Mouse (Mus musculus) forelimb bud, embryonic 11.5 days (tissue): ENCODE measurements around the gene Kcnip1.

ENCODE experiments used
- DNase-seq: peaks from one replicate; pipeline ENCODE4 v3.0.0-alpha.2; 2012; ENCODE audit warnings: low read depth, low spot score

Gene Kcnip1

DNA sequence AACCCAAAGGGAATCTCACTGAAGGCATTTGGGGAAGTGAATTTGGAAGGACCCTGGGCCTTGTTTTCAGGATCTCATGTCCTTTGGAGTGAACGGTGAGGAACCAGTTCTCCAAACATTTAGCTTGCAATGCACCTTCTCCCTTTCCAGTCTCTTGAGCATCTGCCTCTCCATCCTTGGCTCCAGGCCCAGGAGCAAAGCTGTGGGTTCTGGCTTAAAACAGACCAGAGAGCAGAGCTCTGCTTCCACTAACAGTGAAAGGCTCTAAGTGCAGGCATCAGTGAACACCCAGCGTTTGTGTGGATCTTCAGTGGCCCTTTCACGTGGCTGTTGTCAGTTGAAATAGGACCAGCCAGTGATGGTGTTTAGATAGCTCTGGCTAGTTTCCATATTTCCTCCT, 307.0 kb downstream of the Kcnip1 start:
- DNase-seq: no peak

DNA sequence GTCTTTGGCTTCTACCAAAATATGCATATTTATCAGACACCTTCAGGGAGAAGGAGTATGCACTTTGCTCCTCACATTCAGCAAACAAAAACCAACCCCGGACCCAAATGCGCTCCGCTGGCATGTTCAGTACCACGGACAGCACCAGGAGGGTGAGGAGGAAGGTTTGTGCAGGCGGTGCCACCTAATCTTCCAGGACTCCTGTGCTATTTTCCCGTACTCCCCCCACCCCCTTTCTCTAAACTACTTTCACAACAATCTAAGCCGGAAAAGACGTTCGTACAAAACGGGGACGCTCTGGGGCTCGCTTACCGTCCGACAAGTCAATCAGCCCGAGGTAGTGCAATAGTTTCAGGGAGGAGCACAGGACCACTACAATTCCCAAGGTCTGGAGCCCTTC, 312.8 kb downstream of the Kcnip1 start:
- DNase-seq: peak; percentile 85

DNA sequence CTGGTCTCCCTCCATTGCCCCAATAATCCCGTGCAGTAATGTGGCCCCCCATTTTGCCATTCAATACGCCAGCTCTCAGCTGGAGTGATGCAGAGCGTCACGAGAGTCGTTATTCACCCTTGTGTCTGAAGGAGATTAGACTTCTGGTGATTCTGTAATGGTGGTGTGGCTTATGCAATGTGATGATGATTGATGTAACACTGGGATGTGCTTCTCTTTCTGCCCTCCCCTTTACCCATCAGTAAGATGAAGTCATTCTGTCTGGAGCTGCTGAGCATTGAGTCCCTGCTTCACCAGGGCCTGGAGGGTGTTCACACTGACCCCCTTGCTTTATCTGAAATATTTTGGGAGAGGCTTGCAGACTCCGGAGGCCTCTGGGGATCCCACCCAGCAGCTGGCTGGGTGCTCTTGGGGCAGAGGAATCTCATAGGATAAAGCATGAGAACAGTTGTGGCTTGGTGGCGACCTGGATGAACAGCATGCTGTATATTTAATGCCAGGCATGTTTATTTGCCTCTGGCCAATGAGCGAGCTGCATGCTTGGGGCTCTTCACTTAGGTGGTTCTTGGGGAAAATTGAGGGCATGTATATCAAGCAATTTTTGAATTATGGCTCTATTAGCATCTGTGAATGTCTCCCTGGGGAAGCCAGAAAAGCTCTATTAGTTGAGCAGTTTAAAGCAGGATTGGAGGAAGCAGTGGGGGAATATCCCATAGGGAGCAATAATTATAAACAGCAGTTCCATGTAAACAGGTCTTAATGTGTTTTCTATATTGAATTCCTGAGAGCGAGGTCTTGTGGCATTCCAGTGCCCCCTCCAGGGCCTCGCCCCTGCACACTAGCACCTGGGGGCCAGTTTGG, 322.6 kb downstream of the Kcnip1 start:
- peak; percentile 21 for DNase-seq

DNA sequence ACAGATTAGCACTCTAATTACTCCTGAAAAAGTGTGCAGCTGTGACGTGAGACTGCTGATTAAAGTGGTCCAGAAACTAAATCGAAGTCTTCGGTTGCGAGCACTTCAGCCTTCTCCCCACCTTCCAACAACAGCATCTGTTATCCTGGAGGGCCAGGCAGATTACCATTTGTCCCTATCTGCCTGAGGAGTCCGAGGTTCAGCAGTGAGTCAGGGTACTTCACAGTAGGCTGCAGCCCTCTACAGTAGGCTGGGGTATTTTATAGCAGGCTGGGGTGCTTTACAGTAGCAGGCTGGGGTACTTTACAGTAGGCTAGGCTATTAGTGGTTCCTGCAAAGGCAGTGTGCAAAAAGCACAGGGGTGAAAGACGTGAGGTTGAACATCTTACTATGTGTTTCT, 324.6 kb downstream of the Kcnip1 start:
- DNase-seq: no peak

DNA sequence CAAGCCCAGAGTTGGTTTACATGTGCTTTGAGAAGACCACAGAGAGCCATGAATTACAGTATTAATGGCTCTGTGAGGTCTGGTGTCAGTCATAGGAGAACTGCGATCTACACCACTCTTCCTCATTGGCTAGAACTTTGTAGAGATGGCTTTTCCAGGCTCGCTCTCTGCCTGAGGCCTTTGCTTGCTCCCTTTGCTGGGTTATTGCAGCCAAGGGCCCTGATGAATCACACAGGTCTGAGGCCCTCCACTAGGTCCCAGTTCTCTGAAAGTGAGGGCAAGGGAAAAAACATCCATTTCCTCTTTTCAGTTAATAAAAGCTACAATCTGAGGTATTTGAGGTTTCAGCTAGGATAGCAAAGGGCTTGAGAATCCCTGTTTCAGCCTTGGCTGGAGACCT, 329.4 kb downstream of the Kcnip1 start:
- DNase-seq: no peak

DNA sequence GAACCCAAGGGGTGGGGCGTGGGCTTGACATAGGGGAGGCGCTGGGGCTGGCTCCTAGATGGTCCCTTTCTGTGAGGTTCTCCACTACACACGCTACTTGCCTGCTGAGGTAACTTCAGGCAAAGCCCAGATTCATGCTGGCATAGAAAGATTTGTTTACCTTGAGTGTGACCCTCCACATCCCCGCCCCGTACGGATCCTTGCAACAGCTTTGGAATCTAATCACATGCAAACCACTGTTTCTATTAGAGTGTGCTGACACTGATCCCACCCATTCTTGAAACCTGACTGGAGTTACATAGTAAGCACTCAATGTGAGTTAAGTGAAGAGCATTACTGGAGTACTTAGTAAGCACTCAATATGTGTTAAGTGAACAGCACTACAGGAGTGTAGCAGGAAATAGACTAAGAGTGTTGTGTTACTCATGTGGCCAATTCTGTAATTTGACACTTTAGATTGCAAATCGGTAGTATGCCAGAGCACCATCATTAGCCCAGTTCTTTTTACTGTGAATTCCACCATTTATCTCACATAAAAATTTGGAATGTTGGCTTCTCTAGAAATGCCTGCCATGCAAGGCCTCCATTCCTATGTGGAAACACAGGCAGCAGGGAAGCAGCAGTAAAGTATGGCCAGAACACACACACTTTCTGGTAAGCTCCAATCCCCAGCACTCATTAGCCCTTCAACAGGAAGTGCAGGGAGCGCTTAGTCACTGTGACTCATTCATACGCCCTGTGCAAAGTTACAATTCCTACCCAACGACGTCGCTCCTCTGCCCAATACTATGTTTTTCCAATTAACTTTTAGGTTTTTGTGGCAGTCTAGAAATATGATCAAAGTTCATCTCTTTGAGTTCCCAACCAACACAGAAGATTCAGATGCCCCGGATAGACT, 332.7 kb downstream of the Kcnip1 start:
- DNase-seq: peak; percentile 27

DNA sequence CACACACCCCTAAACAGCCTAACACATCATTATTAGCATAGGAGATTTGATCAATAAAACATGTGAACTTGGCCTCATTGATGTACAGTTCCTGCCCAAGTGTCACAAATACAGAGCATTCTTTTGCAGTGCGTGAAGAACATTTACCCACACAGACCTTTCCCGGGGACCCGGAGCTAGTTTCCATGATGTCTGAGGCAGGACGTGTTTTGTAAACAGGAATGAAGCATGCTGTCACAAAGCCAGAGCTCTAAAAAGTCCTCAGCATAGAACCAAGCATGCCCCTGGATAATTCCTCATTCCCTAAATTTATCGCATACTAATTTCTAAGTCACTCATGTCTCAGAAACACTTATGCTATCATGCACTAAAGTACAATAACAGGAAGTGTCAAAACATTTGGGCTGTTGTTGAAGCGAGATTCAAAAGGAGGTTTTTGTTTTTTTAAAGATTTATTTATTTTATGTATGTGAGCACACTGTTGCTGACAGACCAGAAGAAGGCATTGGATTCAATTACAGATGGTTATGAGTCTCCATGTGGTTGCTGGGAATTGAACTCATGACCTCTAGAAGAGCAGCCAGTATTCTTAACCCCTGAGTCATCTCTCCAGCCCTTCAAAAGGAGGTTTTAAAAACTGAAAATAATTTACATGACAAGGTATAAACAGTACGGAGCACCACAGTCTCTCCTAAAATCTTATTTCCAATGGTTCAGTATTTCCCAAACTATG, 336.9 kb downstream of the Kcnip1 start:
- no peak for DNase-seq

DNA sequence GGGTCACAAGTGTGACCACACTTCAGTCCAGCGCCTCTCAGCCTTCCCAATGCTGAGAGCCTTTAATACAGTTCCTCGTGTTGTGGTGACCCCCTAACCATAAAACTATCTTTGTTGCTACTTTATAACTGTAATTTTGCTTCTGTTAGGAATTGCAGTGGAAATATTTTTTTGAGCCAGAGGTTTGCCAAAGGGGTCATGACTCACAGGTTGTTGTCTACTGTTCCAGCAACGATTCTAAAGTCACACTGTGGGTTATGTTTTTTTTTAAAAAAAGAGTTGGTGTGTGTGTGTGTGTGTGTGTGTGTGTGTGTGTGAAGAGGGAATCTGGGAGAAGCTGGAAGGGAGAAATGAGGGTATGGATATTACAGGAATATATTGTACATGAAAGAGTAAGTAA, 337.7 kb downstream of the Kcnip1 start:
- no peak for DNase-seq

DNA sequence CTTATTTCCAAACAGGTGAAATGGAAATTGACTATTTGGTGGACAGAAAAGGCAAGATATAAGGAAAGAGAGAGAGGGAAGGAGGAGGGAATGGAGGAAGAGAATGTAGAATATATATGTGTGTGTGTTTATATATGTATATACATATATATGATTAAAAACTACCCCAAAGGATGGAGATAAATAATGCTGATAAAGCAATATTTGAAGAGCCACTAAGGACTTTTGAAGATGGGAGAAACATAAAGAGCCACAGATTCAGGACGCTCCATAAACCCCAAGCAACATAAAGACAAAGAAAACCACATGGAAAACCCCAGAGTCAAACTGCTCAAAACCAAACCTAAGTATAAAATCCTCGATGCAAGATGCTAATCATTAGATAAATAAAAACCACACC, 338.5 kb downstream of the Kcnip1 start:
- DNase-seq: no peak

DNA sequence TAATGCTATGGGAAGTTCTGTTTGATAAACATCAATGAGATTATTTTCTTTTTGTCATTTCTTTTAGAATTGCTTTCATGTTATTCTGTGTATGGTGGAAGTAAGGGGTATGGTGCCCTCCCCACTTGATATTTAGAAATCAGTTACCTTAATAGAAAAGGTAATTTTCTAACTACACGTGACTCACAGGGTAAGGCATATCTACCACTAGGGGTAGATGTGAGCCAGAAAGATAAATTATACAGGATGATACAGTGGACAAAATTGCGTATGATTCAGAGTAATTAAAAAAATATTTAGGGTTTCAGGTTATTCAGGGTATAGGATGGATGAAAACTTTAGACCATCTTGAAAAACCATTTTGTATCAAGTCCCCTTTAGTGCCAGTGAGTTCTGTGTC, 343.6 kb downstream of the Kcnip1 start:
- no peak for DNase-seq

DNA sequence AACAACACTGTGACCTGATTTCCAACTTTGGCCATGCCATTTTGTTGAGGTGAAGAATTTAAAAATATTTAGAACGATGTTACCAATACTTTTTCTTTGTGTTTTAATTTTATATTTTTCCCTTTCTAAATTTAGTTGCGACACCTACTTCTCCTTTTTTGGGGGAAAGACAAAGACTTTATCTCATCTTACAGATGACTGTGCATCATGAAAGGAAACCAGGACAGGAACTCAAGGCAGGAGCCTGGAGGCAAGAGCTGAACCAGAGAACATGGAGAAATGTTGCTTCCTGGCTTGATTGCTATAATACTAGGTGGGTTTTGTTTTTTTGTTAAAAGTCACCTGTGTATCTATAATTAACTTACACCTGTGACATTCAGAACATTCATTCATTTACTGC, 355.8 kb downstream of the Kcnip1 start:
- DNase-seq: no peak

DNA sequence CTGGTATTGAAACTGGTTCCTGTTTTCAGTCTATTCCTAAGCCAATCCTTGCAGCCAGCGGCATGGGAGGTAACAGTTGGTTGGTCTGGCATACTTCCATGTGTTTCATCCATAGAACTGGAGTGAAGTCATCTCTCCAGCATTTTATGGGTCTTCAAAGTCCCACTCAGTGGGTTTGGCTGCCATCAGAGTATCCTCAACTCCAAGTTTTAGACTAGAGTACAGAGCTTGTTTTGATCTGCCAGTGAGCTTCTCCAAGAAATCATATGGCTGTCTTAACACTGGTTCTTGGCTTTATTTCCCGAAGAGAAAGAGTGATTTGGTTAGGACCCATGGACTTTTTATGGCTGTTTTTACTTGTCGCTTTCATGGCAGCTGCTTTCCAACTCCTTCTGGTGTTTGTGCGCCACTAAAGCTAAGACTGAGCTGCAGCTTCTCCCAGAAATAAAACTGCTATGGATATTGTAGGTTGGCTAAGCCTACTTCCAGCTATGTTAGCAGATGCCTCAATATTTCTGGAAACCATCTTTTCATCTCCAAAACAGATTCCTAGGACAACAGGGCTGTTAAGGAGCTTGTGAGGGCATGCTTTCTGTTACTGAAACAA, 365.7 kb downstream of the Kcnip1 start:
- DNase-seq: no peak

DNA sequence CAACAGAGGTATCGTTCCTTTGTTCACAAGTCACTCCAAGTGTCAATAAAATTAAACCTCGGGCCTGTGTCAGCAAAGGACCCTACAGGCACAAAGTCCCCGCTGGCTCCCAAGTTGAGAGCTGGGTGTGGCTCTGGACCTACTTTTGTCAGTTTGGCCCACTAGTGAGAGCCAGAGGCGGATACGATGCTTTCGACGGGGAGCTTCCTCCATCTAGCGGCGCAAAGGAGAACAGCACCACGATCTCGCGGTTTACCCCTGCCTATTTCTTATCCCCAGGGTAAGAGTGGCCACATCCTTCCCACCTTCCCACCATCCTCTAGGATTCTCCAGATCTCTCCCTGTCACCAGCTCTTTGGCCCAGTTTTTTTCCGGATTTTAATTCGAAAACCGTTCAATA, 378.7 kb downstream of the Kcnip1 start:
- DNase-seq: peak; percentile 70

DNA sequence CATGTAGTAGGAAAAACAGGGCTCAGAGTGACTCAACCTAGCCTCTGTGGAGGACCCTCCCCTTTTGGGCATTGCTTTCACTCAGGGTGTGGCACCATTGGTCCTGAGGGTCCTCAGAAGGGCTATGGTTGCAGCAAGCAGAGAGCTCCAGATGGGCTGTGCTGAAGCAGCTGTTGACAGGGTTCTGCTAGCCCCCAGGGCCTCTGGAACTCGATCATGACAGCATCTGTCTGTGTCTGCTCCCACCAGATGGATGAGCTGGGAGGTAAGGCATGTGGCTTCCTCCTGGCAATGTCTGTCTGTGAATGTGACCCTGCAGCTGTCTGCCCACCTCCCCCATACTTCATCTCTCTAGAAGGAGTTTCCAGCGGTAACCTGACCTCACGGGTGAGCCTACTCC, 385.2 kb downstream of the Kcnip1 start:
- peak; percentile 35 for DNase-seq

DNA sequence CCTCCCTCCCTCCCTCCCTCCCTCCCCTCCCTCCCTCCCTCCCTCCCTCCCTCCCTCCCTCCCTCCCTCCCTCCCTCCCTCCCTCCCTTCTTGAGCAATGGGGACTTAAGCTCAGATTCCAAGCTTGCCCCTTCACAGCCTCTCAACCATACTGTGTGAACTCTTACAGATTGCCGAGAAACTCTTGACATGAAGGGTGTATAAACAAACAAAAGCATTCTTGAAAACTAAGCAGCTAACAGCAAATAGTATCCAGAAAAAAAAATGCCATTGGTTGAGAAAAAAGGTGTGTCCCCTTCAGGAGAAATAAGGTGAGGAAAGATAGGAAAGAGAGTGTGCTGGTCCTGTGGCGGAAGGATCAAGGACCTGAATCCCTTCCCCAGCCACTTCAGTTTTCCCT, 389.8 kb downstream of the Kcnip1 start:
- DNase-seq: no peak

DNA sequence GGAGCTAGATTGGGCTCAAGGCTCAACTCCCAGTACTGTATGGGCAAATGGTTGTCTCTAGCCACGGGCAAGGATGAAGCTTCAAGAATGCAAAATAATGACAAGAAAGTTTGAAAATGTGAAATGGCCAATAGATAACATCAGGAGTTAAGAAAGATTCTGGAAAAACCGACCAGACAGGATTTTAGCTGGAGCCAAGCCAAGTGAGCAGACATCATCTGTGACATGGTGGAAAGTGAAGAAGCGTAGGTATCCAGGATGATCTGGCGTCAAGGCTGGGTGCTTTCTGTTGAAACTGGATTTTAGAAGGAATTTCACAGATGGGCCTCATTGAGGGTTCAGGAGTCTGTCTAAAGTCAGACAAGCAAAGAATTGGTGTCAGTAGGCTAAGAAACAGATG, 394.0 kb downstream of the Kcnip1 start, which contains the start of gene D130052B06Rik:
Gene D130052B06Rik (plus strand): TSS at position 317 of the 400 bp plus-strand sequence.
- DNase-seq: no peak

DNA sequence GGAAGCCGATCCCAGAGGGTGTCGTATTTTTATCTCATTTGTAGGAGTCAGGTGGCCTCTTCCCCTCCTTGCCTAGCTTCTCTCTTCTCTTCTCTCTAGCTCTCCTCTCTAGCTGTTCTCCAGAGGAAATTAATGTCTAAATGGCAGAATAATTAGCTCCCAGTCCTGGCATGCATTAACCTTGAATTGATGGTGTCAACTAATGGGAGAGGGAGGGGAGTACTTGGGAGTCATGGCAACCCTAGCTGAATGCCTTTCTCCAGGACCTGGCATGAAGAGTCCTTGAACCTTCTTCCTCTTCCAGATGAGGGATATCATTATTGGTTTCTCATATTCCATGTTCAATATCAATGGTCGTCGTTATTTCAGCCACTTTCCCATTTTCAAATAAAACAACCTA, 396.3 kb downstream of the Kcnip1 start:
- DNase-seq: no peak

DNA sequence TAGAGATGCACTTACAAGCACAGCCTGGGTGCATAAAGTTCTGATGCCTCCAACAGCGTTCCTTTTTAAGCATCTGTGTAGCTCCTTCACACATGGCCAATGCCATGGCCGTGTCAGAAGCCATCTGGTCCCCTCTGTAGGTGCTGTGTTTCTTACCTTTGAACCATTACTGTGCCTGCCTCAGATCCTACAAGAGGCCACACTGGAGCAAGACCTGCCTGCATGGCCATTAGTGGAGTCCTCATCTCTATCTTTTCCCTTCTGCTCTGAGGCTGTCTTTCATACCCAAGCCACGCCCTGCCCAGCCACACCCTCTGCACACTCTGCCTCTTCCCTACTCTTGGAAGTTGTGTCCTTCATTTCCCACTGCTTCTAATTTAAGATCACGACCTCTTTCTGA, 400.1 kb downstream of the Kcnip1 start:
- no peak for DNase-seq

DNA sequence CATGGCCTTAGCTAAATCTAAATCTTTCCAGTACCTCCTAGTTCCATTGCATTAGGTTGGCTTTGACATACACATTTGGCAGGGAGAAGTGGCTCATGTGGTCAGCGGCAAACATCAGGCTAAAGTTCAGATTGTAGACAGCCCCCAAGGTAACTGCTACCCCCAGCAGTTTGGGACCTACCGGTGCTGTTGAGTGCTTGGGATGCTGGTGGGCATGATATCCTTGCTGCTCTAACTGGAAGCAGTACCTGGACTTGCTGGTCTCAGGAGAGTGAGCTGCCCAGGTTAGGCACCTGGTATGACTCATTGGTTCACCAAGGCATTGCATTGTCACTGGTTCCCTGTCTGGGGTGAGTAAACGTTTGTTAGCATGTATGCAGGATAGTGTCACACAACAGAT, 402.2 kb downstream of the Kcnip1 start:
- DNase-seq: no peak

DNA sequence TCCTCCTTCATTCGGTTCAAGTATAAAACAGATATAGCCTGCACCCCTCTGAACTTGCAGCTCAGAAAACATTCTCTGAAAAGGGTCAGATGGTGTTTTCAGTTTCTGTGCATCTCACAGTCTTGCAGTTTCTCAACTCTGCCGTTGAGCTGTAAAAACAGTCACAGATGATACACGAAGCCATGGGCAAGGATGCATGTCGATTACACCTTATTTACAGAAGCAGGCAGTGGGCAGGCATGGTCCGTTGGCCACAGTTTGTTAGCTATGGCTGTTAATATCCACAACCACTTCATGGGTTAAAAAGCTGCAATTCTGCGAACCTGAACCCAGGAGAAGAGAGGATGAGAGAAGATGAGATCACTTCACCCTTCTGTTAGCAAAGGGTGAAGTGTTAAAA, 406.3 kb downstream of the Kcnip1 start:
- no peak for DNase-seq

DNA sequence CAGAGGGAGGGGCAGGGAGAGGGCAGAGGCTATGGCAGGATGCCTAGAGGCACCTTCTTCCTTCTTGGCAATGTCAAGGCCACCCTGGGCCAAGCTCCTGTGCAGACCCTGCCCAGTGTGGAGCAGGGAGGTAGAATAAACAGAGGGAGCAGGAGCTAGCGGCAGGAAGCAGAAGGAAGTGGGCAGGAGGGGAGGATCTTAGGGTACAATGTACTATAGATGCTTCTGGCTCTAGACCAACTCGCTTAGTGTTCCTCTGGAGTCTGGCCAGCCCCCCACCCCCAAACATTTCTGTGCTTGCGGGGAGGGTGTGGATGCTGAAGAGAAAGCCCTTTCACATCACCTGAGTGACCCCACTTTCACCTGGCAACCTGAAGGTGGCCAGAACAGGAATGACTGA, 413.3 kb downstream of the Kcnip1 start:
- no peak for DNase-seq
